Comparison of ENCODE assay signal across 9 mouse cellular contexts in genomic region chr12:109539950-109540349, GRCm38 (mm10).
DNase-seq lines count a peak whose midpoint lies in the region; ATAC-seq and TF ChIP-seq lines count a peak whose summit lies in the region.
"Had no signal": no experiment of that assay in that cellular context is flagged by ENCODE, and none has a peak within 500 bp of the region (broad histone marks: within the 10 kb centered on the region; RNA-seq: fewer than 3 reads in every experiment).

No protein-coding gene starts in this region.

- H3K27me3 ChIP-seq in limb, embryonic 14.5 days (ENCODE audit: control insufficient read depth, insufficient read depth, low read length): no peaks in the 10 kb centered on the region

- no peak for TF ChIP-seq CTCF in gastrocnemius, adult 2 months (IDR thresholded peaks at IDR 0.05)

- no peak for DNase-seq in gastrocnemius, adult 2 months
- no peak for DNase-seq in gastrocnemius, postnatal 4 days (ENCODE audit: low spot score in 2 of 2)
- peak; percentile 45 for DNase-seq in right cerebral cortex, postnatal 4 days
- DNase-seq in right cerebral cortex, adult 18-20 months: no peak
- DNase-seq in limb, embryonic 14.5 days (ENCODE audit: low spot score): no peak
- no peak for DNase-seq in thymus, postnatal 25 days
- no peak for DNase-seq in B cell, adult 2 months
- DNase-seq: spleen, adult 18-20 months had no signal

- H3K4me2 ChIP-seq in limb, embryonic 14.5 days (replicated peaks; ENCODE audit: low read depth, low read length, severe bottlenecking): peak overlapping the region; percentile 44

- H3K4me1 ChIP-seq in limb, embryonic 14.5 days (ENCODE audit: control insufficient read depth, insufficient read depth, low read length): peaks cover 6% of the 10 kb centered on the region; the same call in 1 of the 2 replicates

- intact Hi-C loops in gastrocnemius, adult 2 months (cut with DNase I): no loop called here

- ATAC-seq in limb, embryonic 14.5 days (ENCODE audit: low FRiP score, low read depth): no peak
- ATAC-seq in erythroblast, adult 5-6 weeks (replicated peaks; ENCODE audit: low FRiP score, poor library complexity, severe bottlenecking): no peak

- H3K27ac ChIP-seq in gastrocnemius, adult 2 months: no peak overlapping the region
- 0 out of 2 replicates have a peak overlapping the region, but pooled peaks have one; percentile 73 for H3K27ac ChIP-seq in limb, embryonic 14.5 days (replicated peaks; ENCODE audit: low read depth, low read length)

- H3K9me3 ChIP-seq in limb, embryonic 14.5 days (ENCODE audit: control insufficient read depth, low read length): peaks cover 42% of the 10 kb centered on the region

- 56% methylated on average over 13 of the region's 13 CpGs for WGBS in limb, embryonic 14.5 days

- TF ChIP-seq POLR2A in limb, embryonic 14.5 days (IDR thresholded peaks at IDR 0.05; ENCODE audit: borderline replicate concordance, extremely low read depth, insufficient read depth, insufficient read length): no peak

- H3K9ac ChIP-seq in limb, embryonic 14.5 days (ENCODE audit: low read depth, low read length, severe bottlenecking): peak overlapping the region; percentile 41; the same call in 1 of the 2 replicates

- H3K4me3 ChIP-seq in gastrocnemius, adult 2 months: peak overlapping the region; percentile 67
- peak overlapping the region; percentile 59 for H3K4me3 ChIP-seq in limb, embryonic 14.5 days (replicated peaks; ENCODE audit: low read length)

- no peaks in the 10 kb centered on the region; the same call in 1 of the 2 replicates for H3K36me3 ChIP-seq in limb, embryonic 14.5 days (ENCODE audit: control insufficient read depth, insufficient read depth, low read length)
